Mouse (Mus musculus): ENCODE results near the gene Gm49721.
"Not testable (repeated sequence)": the region's sequence is repeated elsewhere in the genome, so short reads cannot be mapped to it uniquely, and the experiment has no call there.

Gm49721 gene

GRCm38 (mm10) chr17:7075519-7075918, 96.8 kb downstream of the Gm49721 start:
- DNase-seq (ENCODE audit: low read depth, low spot score): not testable (repeated sequence)

DNA sequence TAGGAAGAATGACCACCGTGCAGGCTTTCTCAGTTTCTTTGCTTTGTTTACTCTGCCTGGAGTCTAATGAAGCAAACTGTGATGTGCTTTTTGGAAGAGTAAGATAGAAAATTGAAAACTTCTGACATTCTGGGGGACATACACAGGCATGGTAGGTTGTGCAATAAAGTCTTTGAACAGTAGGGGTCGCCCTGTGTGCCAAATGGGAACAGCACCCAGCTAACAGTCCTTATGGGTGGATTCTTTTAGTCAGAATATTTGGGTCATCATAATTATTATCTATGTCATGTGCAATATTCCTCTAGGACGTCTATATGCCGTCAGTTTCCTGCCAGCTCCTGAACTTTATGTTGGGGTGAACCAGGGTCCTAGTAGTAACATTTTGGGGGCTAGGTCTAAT, 100.9 kb downstream of the Gm49721 start:
- DNase-seq (ENCODE audit: low read depth, low spot score): not testable (repeated sequence)

GRCm38 (mm10) chr17:7084523-7084922, 105.8 kb downstream of the Gm49721 start:
- not testable (repeated sequence) for DNase-seq (ENCODE audit: low read depth, low spot score)

DNA sequence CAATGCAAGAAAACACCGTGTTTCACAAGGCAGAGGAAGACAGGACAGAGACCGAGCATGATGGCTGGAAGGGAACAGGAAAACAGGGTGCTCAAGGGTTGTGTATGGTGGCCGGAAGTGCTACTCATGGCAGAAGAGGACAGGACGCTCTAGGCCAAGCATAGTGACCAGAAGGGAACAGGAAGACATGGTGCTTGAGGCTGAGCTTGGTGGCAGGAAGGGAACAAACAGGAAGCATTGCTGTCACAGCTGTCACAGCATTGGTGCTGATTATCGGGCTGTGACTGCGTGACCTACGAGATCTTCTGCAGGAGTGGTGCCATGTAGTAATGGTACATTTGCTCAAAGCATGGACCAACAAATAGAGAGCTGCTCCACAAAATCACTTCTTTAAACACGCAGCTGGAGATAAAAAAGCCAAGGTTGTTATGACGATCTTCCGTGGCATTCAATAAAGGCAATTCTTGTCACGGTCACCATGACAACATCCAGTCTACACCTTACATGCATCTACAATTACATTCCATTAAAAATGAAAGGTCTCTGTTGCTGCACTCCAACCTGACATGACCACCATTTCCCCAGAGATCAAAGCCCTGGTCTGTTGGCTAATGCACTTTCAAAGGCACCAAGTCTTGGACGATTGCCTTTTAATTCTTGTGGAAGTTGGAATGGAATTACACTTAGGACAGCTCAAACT, 106.9 kb downstream of the Gm49721 start:
- DNase-seq (ENCODE audit: low read depth, low spot score): not testable (repeated sequence)

DNA sequence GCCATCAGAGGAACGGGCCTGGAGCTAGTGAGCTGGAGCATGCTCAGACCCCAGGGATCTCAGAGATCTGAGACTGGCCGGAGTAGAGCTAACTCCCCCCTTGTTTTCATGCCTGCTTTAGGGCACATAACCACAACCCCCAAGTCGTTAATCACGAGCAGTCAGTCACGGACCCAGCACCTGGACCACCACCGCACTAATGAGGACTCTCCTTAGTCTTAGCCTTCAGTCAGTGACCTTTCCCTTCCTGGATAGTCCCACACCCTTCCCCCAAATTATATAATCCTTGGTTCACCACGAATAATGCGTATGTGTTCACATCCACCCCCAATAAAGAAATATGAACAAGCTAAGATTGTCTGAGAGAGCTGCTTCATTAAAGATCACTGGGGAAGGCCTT, 108.1 kb downstream of the Gm49721 start:
- not testable (repeated sequence) for DNase-seq (ENCODE audit: low read depth, low spot score)
